Mouse (Mus musculus) right cerebral cortex, postnatal 36 days (tissue): ENCODE data around the gene Gpr107.
A peak's percentile ranks its signal among the peaks of the same experiment; 100 is the strongest.
"Not testable (repeated sequence)": the region's sequence is repeated elsewhere in the genome, so short reads cannot be mapped to it uniquely, and the experiment has no call there.

Source experiments
- DNase-seq, 2 experiments: peaks; one replicate each; pipeline ENCODE4 v3.0.0; 2022; ENCODE audit warnings: low spot score in 2 of 2, mixed read lengths in 1 of 2

Gene Gpr107

DNA sequence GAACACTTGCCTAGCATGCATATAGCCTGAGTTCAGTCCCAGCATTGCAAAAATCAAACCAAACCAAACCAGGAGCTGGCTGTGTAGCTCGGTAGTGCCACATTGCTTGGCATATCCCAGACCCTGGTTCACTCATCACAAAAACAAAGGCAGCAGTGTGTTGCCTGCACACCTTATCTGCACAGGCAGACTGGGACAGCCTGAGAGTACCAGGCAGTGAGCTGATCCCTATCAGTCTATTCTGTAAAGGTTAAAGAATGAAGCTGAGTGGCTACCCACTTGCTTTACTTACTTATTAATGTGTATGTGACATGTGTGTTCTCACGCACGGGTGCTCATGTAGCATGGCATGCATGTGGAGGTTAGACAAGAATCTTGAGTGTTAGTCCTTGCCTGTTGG, 4.7 kb downstream of the Gpr107 start:
- DNase-seq = no peak

DNA sequence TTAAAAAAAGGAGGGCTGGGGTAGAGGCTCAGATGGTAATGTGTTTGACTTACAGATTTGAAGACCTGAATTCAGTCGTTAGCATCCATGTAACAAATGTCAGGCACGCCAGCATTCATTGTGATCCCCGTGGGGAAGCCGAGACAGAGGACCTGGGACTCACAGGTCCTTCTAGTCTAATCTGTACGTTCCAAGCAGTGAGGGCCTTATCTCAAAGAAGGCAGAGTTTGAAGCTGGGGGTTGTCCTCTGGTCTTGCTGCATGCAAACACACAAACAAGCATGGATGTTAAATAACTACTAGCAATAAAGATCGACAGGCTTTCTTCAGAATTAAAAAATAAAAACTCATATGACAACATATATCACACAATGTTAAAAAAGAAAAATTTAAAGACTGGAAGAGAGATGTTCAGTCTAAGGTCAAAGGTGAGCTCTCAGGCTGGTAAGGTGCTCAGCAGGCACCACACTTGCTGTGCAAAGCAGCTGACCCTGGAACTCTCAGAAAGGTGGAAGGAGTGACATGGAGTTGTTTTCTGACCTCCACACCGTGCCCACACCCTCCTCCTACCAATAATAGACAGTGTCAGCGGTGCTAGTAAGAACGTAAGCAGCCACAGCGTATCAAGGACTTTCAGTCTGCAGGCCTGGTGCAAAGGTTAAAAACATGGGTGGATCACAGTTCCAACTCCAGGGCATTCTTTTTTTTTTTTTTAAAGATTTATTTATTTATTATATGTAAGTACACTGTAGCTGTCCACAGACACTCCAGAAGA, 8.2 kb downstream of the Gpr107 start:
- no peak for DNase-seq

DNA sequence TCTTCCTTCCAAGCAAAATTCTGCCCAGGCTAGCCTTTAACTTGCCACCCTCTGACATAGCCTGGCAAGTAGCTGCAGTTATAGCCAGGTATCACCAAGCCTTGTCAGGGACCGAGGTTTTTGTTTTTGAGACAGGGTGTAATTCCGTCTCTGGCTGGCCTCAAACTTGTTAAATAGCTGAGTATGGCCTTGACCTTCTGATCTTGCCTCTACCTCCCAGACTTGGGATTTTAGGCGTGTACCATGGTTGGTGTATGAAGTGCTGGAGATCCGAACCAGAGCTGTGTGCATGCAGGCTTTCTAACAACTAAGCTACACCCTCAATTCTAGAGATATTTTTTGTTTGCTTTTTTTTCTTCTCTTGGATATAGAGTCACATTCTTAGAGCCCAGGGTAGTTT, 9.5 kb downstream of the Gpr107 start:
- DNase-seq = no peak

DNA sequence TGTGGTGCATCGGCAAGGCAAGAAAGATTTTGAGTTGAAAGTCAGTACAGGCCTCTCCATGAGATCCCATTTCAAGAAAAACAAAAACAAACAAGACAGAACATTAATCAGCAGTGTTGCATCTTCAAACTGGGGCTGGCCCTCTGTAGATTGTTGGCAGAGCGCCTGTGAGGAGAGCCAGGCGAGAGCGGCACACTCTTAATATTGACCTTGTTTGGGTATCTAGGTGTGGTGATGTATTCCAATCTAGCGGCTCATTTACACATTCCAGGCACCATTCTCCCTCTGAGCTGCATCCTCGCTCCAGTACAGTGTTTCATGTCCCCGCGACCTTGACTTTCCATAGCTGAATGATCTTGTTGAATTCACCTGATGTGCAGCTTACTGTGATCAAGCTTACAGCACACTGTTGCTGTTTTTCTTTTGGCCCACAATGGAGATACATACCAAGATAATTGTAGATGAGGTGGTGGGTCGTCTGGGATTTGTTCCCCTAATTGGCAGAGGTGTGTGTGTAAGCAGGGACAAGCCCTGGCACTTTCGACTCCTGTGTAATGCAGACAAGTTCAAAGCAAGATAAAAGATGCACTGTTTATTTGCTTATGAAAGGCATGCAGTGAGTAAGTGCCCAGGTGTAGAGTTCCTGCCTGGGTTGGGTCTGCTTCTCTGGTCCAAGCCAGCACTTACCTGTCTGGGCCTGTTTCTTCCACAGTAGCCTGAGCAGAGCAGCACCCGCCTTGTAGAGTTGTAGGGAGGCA, 11.4 kb downstream of the Gpr107 start:
- no peak for DNase-seq

DNA sequence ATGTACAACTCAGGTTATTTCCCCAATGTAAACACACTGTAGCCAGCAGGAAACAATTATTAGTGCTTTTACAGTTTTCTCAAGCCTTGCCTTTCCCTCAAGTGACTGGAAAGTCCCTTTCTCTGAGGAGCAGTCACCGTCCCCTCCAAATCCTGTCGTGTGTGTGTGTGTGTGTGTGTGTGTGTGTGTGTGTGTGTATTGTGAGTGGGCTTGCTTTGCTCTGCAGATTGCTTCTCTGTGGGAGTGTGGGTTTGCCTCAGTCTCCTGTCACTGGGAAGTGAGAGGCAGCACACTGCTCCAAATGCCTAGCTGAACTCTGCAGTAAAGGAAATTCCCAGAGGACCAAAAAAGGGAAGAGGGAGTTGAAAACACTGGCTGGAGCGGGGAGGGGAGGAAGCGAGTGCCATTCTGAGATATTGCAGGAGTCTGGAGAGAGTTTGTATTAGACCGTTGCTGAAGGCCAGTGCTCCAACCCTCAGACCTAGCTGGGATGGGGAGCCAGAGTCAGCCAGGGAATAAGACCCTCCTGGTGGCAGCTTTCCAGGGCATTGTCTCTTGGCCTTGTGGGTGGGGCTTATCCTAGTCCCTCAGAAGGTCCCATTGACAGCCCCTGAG, 12.8 kb downstream of the Gpr107 start:
- DNase-seq = peak in 1 of 2 experiments; percentile 27

DNA sequence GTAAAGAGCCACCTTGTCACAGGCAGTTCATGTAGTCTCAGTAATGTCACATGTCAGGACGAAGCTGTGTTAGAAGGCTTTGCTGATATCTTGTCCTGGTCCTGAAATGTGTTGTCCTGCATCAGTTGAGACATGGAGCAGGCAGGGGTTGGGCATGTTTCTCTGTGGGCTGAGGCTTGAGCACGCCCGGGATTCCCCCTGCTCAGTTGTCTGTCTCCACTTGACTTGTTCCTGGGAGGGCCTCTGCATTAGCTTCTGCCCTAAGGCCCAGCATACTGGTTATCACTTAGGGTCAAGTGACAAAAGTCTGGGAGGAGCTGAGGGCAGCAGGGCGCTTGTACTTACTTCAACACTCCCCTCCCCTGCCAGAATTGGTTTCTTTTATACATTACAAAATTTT, 13.4 kb downstream of the Gpr107 start:
- DNase-seq = no peak

DNA sequence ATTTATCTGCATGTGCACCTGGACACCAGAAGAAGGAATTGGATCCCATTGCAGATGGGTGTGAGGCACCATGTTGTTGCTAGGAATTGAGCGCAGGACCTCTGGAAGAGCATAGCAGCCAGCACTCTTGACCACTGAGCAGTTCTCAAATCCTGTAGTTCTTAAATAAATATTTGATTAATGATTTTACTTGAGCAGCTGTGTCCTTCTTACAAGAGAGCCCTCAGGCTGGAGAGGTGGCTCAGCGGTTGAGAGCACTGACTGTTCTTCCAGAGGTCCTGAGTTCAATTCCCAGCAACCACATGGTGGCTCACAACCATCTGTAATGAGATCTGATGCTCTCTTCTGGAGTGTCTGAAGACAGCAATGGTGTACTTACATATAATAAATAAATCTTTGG, 15.5 kb downstream of the Gpr107 start:
- DNase-seq = not testable (repeated sequence)

DNA sequence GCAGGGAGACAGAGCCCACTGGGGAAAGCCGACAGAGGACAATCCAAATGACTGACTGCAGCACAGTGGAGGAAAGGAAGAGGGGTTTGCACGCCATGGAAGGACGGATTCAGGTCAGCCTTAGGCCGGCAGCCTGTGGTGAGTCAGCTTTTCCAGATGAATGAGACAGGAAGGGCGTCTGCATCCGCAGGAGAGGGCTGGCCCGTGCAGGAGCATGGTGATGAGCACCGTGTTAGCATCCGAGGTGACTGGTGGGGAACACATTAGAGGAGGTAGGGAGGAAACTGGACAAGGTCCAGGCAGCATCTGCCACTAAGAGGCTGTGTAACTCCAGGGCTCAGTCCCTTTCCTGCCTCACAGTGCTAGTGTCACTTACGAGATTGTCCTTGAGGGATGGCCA, 16.9 kb downstream of the Gpr107 start:
- no peak for DNase-seq

DNA sequence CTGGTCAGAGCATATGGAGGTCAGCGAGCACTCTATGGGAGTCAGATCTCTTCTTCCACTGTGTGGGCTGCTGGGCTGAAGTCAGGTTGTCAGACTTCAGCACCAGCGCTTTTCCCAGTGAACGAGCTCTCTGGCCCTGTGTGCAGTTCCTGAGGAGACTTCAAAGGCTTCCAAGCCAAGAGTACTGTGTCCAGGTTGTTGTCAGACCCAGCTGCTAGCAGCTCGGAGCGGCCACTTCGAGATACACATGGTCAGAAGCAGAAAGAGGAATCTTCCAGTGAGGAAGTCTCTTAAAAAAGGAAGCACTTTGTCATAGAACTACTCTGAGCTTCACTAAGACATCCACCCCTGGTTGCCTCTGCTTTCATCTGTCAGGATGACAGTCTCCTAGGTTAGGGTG, 18.0 kb downstream of the Gpr107 start:
- no peak for DNase-seq

DNA sequence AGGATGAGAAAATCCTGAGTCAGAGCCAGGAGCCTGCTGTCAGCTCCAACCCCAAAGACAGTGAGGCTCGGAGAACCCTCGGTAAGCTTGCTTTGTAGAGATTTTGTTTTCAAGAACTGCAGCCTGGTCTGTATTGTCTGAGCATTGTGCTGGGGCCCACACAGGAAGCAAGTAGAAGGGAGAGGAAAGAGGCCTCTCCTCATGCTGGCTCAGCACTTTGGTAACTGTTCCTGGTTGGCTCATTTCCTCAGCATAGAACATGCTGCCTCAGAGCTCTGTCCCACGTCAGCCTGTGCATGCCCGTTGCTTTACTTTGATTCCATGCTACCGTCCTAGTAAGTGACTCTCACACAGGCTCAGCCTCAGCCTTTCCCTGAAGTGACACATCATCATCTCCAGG, 19.9 kb downstream of the Gpr107 start:
- DNase-seq = no peak

DNA sequence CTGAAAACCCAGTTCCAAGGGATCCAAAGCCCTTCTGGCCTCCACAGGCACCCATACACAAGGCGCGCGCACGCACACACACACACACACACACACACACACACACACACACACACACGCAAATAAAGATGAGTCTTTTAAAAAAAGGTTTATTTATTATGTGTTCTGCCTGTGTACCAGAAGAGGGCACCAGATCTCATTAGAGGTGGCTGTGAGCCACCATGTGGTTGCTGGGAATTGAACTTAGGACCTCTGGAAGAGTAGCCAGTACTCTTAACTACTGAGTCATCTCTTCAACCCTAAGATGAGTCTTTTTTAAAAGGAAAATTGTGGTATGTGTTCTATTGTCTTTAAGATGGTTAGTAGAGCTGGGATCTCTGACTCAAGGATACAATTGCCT, 20.4 kb downstream of the Gpr107 start:
- DNase-seq = no peak

DNA sequence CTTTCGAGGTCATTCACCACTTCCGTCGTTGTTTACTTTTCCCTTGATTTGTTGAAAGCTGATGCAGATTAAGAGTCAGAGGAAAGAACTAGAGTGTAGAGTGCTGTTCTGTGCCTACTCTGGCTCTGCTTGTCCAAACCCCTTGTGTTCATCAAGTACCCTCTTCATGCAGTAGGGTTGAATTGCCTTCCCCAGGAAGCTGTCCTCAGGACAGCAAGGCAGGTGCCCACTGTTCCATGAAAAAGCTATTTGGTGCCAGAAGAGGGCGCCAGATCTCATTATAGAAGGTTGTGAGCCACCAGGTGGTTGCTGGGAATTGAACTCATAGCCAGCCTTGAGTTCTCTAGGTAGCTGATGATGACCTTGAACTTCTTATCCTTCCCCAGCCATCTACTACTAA, 21.2 kb downstream of the Gpr107 start:
- DNase-seq = no peak

DNA sequence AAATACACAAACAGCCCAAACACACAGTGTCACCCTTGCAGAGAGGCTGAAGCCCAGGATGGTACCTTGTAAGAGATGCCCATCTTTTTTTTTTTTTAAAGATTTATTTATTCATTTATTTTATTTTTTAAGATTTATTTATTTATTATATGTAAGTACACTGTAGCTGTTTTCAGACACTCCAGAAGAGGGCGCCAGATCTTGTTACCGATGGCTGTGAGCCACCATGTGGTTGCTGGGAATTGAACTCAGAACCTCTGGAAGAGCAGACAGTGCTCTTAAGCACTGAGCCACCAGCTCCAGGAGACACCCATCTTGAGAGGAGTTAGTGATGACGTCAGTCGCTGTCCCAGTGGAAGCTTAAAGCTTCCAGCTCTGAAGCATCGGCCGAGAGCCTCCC, 26.5 kb downstream of the Gpr107 start:
- not testable (repeated sequence) for DNase-seq

DNA sequence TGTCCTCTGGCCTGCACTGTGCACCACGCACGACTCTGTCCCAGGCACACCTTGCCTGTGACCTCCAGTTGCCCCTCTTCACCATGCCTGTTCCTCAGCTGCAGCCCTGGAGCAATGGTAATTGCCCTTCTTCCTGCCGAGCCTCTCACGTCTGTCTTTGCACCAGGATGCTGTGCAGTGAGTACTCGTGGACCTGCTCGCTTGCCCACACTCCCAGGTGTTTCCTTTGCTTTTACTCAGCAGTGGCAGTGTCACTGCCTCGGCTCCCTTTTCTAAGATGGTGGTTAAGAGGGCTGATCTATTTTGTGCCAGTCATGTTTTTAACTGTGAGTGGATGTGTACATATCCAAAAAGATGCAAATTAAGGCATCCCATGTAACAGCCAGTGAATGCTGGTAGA, 27.4 kb downstream of the Gpr107 start:
- no peak for DNase-seq

DNA sequence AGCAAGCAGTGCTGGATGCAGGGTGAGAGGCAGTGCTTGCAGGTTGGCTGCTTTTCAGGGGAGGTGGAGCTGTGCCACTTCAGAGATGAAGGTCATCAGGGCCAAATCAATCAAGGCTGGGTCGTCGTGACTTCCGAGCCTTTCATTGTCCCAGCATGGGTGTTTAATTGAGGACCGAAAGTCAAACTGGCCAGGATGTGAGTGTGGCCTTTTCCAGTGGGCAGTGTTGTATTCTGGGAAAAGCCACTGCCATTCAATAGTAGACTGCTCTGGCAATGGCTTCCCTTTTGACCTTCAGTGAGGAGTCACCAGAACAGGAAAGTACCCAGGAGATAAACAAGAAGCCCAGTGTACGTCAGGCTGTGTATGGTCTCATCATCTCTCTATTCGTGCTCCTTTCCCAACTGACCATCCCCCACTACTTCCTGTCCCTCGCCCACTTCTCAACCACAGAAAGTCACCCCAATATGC, 28.0 kb downstream of the Gpr107 start:
- DNase-seq = no peak

DNA sequence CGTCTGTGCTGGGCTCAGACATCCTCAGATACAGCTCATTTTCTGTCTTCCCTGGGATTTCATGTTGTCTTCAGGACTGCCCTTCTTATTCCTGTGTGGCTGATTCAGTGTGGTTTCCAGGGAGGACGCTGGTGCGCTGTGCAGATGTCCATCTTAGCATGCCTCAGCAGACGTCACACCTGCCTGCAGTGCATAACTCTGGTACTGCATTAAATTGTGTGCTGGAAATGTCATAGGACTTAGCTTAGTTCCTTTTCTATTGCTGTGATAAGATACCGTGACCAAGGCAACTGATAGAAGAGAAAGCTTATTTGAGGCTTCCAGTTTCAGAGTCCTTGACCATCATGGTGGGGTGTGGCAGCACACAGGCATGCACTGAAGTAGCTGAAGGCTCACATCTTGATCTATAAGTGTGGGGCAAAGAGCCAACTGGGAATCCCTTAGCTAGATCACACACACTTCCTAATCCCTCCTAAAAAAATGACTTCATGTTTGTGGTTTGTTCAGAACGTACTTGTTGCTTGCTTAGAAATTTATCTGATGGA, 30.7 kb downstream of the Gpr107 start:
- DNase-seq = no peak

DNA sequence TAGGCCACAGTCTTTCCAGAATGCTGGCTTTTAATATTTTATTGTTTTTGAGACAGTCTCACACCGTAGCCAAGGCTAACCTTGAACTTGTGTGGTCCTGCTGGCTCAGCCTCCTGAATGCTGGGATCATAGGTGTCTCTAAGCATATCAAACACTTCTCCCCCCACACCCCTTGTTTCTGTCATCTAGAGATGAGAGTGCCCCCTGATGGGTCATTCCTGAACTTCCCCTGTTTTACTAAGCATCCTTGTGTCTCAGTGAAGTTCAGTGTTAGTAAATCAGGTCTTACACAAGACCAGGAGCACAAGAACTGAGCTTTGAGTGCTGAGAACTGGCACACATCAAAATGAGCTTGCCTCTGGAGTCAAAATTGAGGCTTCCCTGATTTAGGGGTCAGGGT, 31.7 kb downstream of the Gpr107 start:
- no peak for DNase-seq

DNA sequence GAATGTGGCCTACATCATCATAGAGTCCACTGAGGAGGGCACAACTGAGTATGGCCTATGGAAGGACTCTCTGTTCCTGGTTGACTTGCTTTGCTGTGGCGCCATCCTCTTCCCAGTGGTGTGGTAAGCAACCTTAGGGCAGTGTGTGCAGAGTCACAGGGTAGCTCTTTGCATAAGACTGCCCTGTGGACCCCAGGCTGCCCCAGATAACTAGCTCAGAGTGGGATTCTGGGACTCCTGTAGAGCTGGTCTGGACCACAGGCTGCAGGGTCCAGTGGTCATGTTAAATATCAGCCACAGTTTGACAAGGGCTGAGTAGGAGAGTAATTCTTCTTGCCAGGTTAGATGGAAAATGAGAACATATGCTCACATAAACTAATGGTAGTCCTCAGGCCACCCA, 36.6 kb downstream of the Gpr107 start:
- no peak for DNase-seq

DNA sequence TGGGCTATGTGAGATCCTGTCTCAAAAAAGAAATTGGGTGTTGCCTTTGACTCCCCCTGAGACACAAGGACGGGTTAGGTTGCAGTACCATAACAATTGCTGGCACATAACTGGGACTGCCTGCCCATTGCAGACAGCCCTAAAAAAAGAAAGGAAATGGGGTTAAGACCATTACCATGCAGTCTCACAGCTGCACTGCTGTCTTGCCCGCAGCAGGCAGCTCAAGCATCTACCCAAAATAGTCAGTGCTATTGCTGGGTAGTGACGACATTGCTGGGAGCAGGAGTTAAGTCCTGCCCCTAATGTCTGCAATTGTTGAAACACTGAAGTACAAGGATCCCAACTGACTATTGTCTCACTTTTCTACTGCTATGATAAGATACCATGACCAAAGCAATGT, 37.5 kb downstream of the Gpr107 start:
- DNase-seq = no peak

DNA sequence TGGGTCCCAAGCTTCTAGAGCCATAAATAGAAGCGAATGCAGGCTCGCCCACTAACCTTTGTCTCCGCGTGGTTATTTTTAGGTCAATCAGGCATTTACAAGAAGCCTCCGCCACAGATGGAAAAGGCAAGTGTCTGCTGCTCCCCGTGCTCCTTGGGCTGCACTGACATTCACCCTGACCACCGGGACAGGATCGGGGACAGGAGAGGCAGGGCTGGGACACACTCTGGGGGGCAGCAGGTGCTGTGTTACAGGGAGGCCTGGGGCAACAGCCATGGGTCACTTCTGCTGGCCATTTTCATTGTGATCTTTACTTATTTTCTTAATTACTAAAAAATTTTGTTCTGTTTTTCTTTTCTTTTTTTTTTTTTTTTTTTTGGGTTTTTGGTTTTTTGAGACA, 39.6 kb downstream of the Gpr107 start:
- DNase-seq = no peak

DNA sequence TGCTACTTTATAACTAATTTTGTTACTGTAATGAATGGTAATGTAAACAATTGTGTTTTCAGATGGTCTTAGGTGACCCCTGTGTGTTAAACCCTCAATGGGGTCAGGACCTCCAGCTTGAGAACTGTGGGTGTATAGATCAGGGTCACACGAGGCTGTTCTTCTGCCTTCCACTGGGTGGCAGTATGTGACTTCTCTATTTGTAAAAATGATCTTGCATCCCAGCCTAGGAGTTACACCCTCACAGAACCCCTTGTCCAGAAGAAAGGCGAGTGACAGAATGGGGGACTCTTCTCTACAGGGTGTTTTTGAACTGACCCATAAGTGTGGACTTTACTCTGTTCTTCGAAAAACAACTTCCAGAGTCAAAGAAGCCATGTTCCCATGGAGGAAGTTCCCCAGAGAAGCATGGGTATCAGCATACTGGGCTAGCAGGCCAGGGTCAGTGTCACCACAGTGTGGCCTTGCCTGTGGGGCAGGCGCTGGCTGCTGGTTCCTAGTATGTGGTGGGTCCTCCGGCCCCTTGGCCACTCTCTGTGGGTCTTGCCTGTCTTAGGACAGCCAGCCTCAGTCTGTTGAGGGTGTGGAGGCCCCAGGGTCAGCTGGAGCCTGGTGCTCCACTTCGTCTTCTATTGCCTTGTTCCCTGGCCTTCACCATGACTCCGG, 42.4 kb downstream of the Gpr107 start:
- no peak for DNase-seq

DNA sequence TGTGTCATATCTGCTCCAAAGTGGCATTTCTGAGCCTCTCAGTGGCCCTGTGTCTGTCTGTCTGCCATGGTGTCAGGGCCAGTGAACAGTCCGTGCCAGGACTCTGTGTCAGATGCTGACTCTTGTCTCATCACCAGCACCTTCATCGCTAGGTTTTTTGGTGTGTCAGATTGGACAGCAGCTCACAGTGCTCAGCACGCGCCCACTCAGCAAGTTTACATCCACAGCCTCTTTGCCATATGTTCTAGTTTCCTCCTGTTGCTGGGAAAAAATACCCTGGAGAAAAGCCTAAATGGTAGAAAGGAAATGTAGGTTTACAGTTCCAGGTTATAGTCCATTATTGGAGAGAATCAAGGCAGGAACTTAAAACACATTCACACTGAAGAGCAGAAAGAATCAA, 46.5 kb downstream of the Gpr107 start:
- DNase-seq = peak; percentile 58 to 62
